Mouse (Mus musculus): ENCODE data around the gene P2rx7. TPM values are rescaled to one million over a fixed set of nuclear protein-coding genes. Genes with fewer than 3 reads are reported as not detected.

P2rx7 gene
- polyA plus RNA-seq, 1 experiment from 2014 or later = 0.32 TPM

DNA sequence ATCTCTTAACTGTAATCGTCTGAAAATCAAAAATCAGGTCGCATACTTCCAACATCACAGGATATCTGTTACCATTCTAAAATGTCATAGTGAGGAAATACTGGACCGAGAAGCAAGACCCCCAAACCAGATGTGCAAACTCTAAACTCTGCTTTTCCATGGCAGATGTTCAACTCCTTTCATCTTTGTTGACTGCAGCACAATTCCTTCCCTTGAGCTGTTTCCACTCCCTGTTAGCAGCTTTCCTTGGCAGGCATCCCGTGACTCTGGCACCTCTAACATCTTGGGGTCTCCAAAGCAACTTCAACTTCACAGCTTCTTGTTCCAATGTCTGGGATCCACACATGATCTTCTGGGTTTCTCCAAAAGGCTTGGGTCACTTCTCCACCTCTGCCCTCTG, 43.7 kb downstream of the P2rx7 start:
- DNase-seq (ENCODE audit: low spot score) = no peak
- no peak overlapping the region for H3K9ac ChIP-seq (ENCODE audit: low read length)
- WGBS = 85% methylated on average over 4 of the region's 4 CpGs

GRCm38 (mm10) chr5:122689153-122689552, 45.4 kb downstream of the P2rx7 start:
- H3K27ac ChIP-seq (replicated peaks; ENCODE audit: low read depth, low read length) = no peak overlapping the region
- no peaks in the 10 kb centered on the region for H3K27me3 ChIP-seq (ENCODE audit: control insufficient read depth, insufficient read depth, low read length)
- H3K4me1 ChIP-seq (ENCODE audit: control insufficient read depth, insufficient read depth, low read length) = no peaks in the 10 kb centered on the region
- H3K36me3 ChIP-seq (ENCODE audit: control insufficient read depth, insufficient read depth, low read length) = no peaks in the 10 kb centered on the region
- no peak overlapping the region for H3K4me2 ChIP-seq (ENCODE audit: low read depth, severe bottlenecking)
- no peak overlapping the region for H3K4me3 ChIP-seq (ENCODE audit: low read depth, low read length)
- H3K9me3 ChIP-seq (ENCODE audit: control insufficient read depth, low read length) = no peaks in the 10 kb centered on the region
- DNase-seq (ENCODE audit: low spot score) (no peak), ATAC-seq (ENCODE audit: insufficient number of reproducible peaks, low FRiP score, low TSS enrichment, low read depth) (no peak)
- no peak overlapping the region for H3K9ac ChIP-seq (ENCODE audit: low read length)
- 92% methylated on average over 7 of the region's 7 CpGs for WGBS

More for the DNA sequence above, 43.7 kb downstream of the P2rx7 start:
- Histone ChIP-seq H3K4me2 (ENCODE audit: low read depth, severe bottlenecking) (no peak overlapping the region), H3K36me3 (ENCODE audit: control insufficient read depth, insufficient read depth, low read length) (no peaks in the 10 kb centered on the region), H3K27me3 (ENCODE audit: control insufficient read depth, insufficient read depth, low read length) (no peaks in the 10 kb centered on the region), H3K4me3 (ENCODE audit: low read depth, low read length) (no peak overlapping the region), H3K27ac (replicated peaks; ENCODE audit: low read depth, low read length) (no peak overlapping the region), H3K4me1 (ENCODE audit: control insufficient read depth, insufficient read depth, low read length) (no peaks in the 10 kb centered on the region), H3K9me3 (ENCODE audit: control insufficient read depth, low read length) (no peaks in the 10 kb centered on the region)
- no peak for ATAC-seq (ENCODE audit: insufficient number of reproducible peaks, low FRiP score, low TSS enrichment, low read depth)

- Histone ChIP-seq H3K27me3 (ENCODE audit: control insufficient read depth, insufficient read depth, low read length) (no peaks in the 10 kb centered on the region), H3K9me3 (ENCODE audit: control insufficient read depth, low read length) (no peaks in the 10 kb centered on the region), H3K4me1 (ENCODE audit: control insufficient read depth, insufficient read depth, low read length) (no peaks in the 10 kb centered on the region), H3K27ac (replicated peaks; ENCODE audit: low read depth, low read length) (no peak overlapping the region), H3K9ac (ENCODE audit: low read length) (no peak overlapping the region), H3K36me3 (ENCODE audit: control insufficient read depth, insufficient read depth, low read length) (no peaks in the 10 kb centered on the region), H3K4me3 (ENCODE audit: low read depth, low read length) (no peak overlapping the region), H3K4me2 (ENCODE audit: low read depth, severe bottlenecking) (no peak overlapping the region)
- WGBS = 79% methylated on average over 6 of the region's 6 CpGs
- ATAC-seq (ENCODE audit: insufficient number of reproducible peaks, low FRiP score, low TSS enrichment, low read depth) (no peak), DNase-seq (ENCODE audit: low spot score) (no peak)
Measured at GRCm38 (mm10) chr5:122690486-122690885, 46.8 kb downstream of the P2rx7 start.

GRCm38 (mm10) chr5:122693431-122694207, 49.9 kb downstream of the P2rx7 start:
- Histone ChIP-seq H3K4me3 (ENCODE audit: low read depth, low read length) (no peak overlapping the region), H3K4me2 (ENCODE audit: low read depth, severe bottlenecking) (no peak overlapping the region), H3K36me3 (ENCODE audit: control insufficient read depth, insufficient read depth, low read length) (no peaks in the 10 kb centered on the region), H3K9ac (ENCODE audit: low read length) (no peak overlapping the region), H3K27me3 (ENCODE audit: control insufficient read depth, insufficient read depth, low read length) (no peaks in the 10 kb centered on the region), H3K27ac (replicated peaks; ENCODE audit: low read depth, low read length) (no peak overlapping the region), H3K4me1 (ENCODE audit: control insufficient read depth, insufficient read depth, low read length) (no peaks in the 10 kb centered on the region), H3K9me3 (ENCODE audit: control insufficient read depth, low read length) (no peaks in the 10 kb centered on the region)
- no peak for DNase-seq (ENCODE audit: low spot score)
- no peak for ATAC-seq (ENCODE audit: insufficient number of reproducible peaks, low FRiP score, low TSS enrichment, low read depth)
- WGBS = 60% methylated on average over 13 of the region's 13 CpGs

GRCm38 (mm10) chr5:122695516-122695915, 51.8 kb downstream of the P2rx7 start:
- Histone ChIP-seq H3K9me3 (ENCODE audit: control insufficient read depth, low read length) (no peaks in the 10 kb centered on the region), H3K4me3 (ENCODE audit: low read depth, low read length) (no peak overlapping the region), H3K4me1 (ENCODE audit: control insufficient read depth, insufficient read depth, low read length) (no peaks in the 10 kb centered on the region), H3K36me3 (ENCODE audit: control insufficient read depth, insufficient read depth, low read length) (no peaks in the 10 kb centered on the region), H3K27me3 (ENCODE audit: control insufficient read depth, insufficient read depth, low read length) (no peaks in the 10 kb centered on the region), H3K9ac (ENCODE audit: low read length) (no peak overlapping the region), H3K4me2 (ENCODE audit: low read depth, severe bottlenecking) (no peak overlapping the region), H3K27ac (replicated peaks; ENCODE audit: low read depth, low read length) (no peak overlapping the region)
- DNase-seq (ENCODE audit: low spot score) = no peak
- no peak for ATAC-seq (ENCODE audit: insufficient number of reproducible peaks, low FRiP score, low TSS enrichment, low read depth)
- WGBS = 87% methylated on average over 8 of the region's 8 CpGs

GRCm38 (mm10) chr5:122698041-122698700, 54.5 kb downstream of the P2rx7 start:
- Histone ChIP-seq H3K4me1 (ENCODE audit: control insufficient read depth, insufficient read depth, low read length) (no peaks in the 10 kb centered on the region), H3K36me3 (ENCODE audit: control insufficient read depth, insufficient read depth, low read length) (no peaks in the 10 kb centered on the region), H3K9ac (ENCODE audit: low read length) (no peak overlapping the region), H3K27me3 (ENCODE audit: control insufficient read depth, insufficient read depth, low read length) (no peaks in the 10 kb centered on the region), H3K27ac (replicated peaks; ENCODE audit: low read depth, low read length) (no peak overlapping the region), H3K4me2 (ENCODE audit: low read depth, severe bottlenecking) (no peak overlapping the region), H3K4me3 (ENCODE audit: low read depth, low read length) (no peak overlapping the region), H3K9me3 (ENCODE audit: control insufficient read depth, low read length) (no peaks in the 10 kb centered on the region)
- ATAC-seq (ENCODE audit: insufficient number of reproducible peaks, low FRiP score, low TSS enrichment, low read depth) (no peak), DNase-seq (ENCODE audit: low spot score) (no peak)
- whole genome bisulfite sequencing = 84% methylated on average over 10 of the region's 10 CpGs

DNA sequence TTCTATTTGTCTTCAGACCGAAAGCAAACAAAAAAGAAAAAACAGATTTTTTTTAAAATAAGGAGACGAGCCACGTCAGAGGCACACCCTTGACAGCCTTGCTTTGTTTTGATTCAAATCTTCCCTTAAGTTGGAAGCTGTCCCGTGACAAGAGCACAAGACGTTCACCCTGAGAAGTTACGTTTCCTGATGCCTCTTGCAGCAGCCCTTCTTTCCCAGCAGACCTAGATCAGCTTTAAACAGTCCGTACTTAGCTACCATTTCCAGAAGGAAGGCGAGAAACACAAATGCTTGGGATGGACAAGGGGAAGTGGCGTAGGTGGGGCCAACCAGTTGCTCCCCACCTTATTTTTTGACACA, 55.0 kb downstream of the P2rx7 start:
- ATAC-seq (ENCODE audit: insufficient number of reproducible peaks, low FRiP score, low TSS enrichment, low read depth) (no peak), DNase-seq (ENCODE audit: low spot score) (no peak)
- no peak overlapping the region for H3K4me3 ChIP-seq (ENCODE audit: low read depth, low read length)
- 85% methylated on average over 9 of the region's 9 CpGs for WGBS
- no peak overlapping the region for H3K9ac ChIP-seq (ENCODE audit: low read length)
- no peaks in the 10 kb centered on the region for H3K4me1 ChIP-seq (ENCODE audit: control insufficient read depth, insufficient read depth, low read length)
- no peaks in the 10 kb centered on the region for H3K27me3 ChIP-seq (ENCODE audit: control insufficient read depth, insufficient read depth, low read length)
- no peaks in the 10 kb centered on the region for H3K9me3 ChIP-seq (ENCODE audit: control insufficient read depth, low read length)
- no peak overlapping the region for H3K4me2 ChIP-seq (ENCODE audit: low read depth, severe bottlenecking)
- no peak overlapping the region for H3K27ac ChIP-seq (replicated peaks; ENCODE audit: low read depth, low read length)
- H3K36me3 ChIP-seq (ENCODE audit: control insufficient read depth, insufficient read depth, low read length) = no peaks in the 10 kb centered on the region

DNA sequence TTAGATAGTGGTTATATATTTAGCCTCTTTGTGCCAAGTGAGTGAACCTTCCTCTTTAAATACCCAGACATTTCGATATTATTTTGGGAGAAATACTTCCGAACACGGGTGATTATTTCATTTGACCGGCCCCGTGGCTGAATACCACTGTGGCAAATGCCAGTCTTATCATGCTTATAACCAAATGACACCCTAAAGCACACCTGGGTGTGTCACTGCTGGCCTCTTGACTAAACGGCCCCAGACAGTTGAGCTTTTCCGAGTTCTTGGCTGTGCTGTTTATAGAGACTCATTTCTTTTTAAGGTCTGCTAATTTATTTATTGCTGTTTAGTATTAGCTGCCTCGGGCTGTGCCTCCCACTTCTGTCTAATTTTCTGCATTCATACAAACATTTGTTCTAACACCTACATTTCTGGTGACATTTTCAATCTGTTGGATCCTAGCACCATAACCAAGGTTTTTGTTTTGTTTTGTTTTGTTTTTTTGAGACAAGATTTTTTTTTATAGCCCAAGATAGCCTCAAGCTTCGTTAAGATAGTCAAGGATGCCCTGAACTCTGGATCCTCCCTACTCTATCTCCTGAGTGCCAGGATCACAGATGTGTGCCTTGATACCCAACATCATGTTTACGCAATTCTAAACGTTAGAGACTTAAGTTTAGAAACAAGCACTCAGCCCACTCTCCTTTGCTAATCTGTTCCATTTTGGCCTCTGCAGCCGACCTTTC, 56.6 kb downstream of the P2rx7 start:
- Histone ChIP-seq H3K9me3 (ENCODE audit: control insufficient read depth, low read length) (no peaks in the 10 kb centered on the region), H3K4me1 (ENCODE audit: control insufficient read depth, insufficient read depth, low read length) (no peaks in the 10 kb centered on the region), H3K27ac (replicated peaks; ENCODE audit: low read depth, low read length) (no peak overlapping the region), H3K9ac (ENCODE audit: low read length) (no peak overlapping the region), H3K4me2 (ENCODE audit: low read depth, severe bottlenecking) (no peak overlapping the region), H3K27me3 (ENCODE audit: control insufficient read depth, insufficient read depth, low read length) (no peaks in the 10 kb centered on the region), H3K4me3 (ENCODE audit: low read depth, low read length) (no peak overlapping the region), H3K36me3 (ENCODE audit: control insufficient read depth, insufficient read depth, low read length) (no peaks in the 10 kb centered on the region)
- DNase-seq (ENCODE audit: low spot score) = no peak
- 68% methylated on average over 12 of the region's 12 CpGs for WGBS
- no peak for ATAC-seq (ENCODE audit: insufficient number of reproducible peaks, low FRiP score, low TSS enrichment, low read depth)

Data from limb, embryonic 11.5 days (tissue).